Mouse (Mus musculus): ENCODE results near the gene Eif4e3.

DNA sequence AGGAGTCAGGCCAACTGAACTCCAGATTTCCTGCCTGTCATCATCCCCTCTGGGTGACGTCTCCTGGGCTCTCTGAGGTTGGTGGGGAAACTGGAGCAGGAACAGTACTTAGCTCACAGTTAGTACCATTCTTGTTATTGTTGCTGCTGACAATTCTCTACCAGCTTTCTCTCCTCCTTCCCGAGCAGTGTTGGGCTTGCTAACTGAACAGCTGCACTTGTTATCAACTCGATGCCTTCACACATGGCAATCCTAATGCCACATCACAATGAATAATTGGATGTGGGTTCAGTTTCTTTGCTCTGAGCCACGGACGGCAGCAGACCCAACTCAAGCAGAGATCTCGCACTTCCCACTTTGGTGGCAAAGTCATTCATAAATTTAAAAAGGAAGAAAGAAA is 89.5 kb downstream of the Eif4e3 start:
- TF ChIP-seq CTCF (IDR thresholded peaks at IDR 0.05; ENCODE audit: insufficient read depth, low read length) = no peak
- TF ChIP-seq POLR2A (IDR thresholded peaks at IDR 0.05; ENCODE audit: borderline replicate concordance, extremely low read depth, low read depth, low read length) = no peak
